Mouse (Mus musculus) heart, postnatal 36 days (tissue): ENCODE data around the gene Npas3. TPM values are rescaled to one million over a fixed set of nuclear protein-coding genes. Genes with fewer than 3 reads are reported as not detected.

ENCODE experiments used
- DNase-seq, 2 experiments: peaks; one replicate each; pipeline ENCODE4 v3.0.0; 2021 to 2022
- intact Hi-C: fragments of 180-260 bp; cut with DNase I; formaldehyde crosslinking; loops from one replicate; pipeline ENCODE4 v1.15.1; 2025
- total RNA-seq, 2 experiments: library from RNA; stranded (reverse); gene quantifications; 2 replicates each; pipeline ENCODE4 v1.2.3; 2021

The Npas3 gene
- total RNA-seq, 2 experiments from 2014 or later: 0.79 to 0.83 TPM

GRCm38 (mm10) chr12:53838541-53838940, 590.1 kb downstream of the Npas3 start:
- intact Hi-C loops: no loop called here
- DNase-seq: no peak

GRCm38 (mm10) chr12:53841928-53842671, 593.6 kb downstream of the Npas3 start:
- DNase-seq: no peak
- intact Hi-C loops: no loop called here

GRCm38 (mm10) chr12:53843626-53844025, 595.1 kb downstream of the Npas3 start:
- intact Hi-C loops: no loop called here
- DNase-seq: no peak

- no peak for DNase-seq
- intact Hi-C loops: no loop called here
Observed at GRCm38 (mm10) chr12:53846154-53846665, 597.7 kb downstream of the Npas3 start.

- DNase-seq: no peak
- intact Hi-C loops: no loop called here
Observed at GRCm38 (mm10) chr12:53849263-53849662, 600.8 kb downstream of the Npas3 start.

GRCm38 (mm10) chr12:53852432-53852831, 604.0 kb downstream of the Npas3 start:
- intact Hi-C loops: no loop called here

GRCm38 (mm10) chr12:53860176-53860575, 611.7 kb downstream of the Npas3 start:
- no peak for DNase-seq
- intact Hi-C loops: no loop called here

More at GRCm38 (mm10) chr12:53852432-53852831, 604.0 kb downstream of the Npas3 start:
- DNase-seq: no peak

- intact Hi-C loops: no loop called here
- DNase-seq: no peak
Observed at GRCm38 (mm10) chr12:53862281-53862680, 613.8 kb downstream of the Npas3 start.

- intact Hi-C loops: no loop called here
- DNase-seq: no peak
Observed at GRCm38 (mm10) chr12:53864436-53865136, 616.1 kb downstream of the Npas3 start.

GRCm38 (mm10) chr12:53865691-53866090, 617.2 kb downstream of the Npas3 start:
- no peak for DNase-seq
- intact Hi-C loops: no loop called here

GRCm38 (mm10) chr12:53869981-53870380, 621.5 kb downstream of the Npas3 start:
- no peak for DNase-seq
- intact Hi-C loops: no loop called here

GRCm38 (mm10) chr12:53875226-53875625, 626.7 kb downstream of the Npas3 start:
- DNase-seq: no peak
- intact Hi-C loops: no loop called here

- intact Hi-C loops: no loop called here
- no peak for DNase-seq
Observed at GRCm38 (mm10) chr12:53876693-53877092, 628.2 kb downstream of the Npas3 start.

GRCm38 (mm10) chr12:53881684-53882083, 633.2 kb downstream of the Npas3 start:
- DNase-seq: no peak
- intact Hi-C loops: no loop called here

GRCm38 (mm10) chr12:53882863-53883262, 634.4 kb downstream of the Npas3 start:
- intact Hi-C loops: no loop called here
- no peak for DNase-seq

GRCm38 (mm10) chr12:53888624-53889023, 640.1 kb downstream of the Npas3 start:
- intact Hi-C loops: no loop called here
- no peak for DNase-seq

- intact Hi-C loops: no loop called here
- no peak for DNase-seq
Observed at GRCm38 (mm10) chr12:53895909-53896308, 647.4 kb downstream of the Npas3 start.

GRCm38 (mm10) chr12:53908761-53909160, 660.3 kb downstream of the Npas3 start:
- no peak for DNase-seq
- intact Hi-C loops: no loop called here

- intact Hi-C loops: no loop called here
- no peak for DNase-seq
Observed at GRCm38 (mm10) chr12:53910192-53910591, 661.7 kb downstream of the Npas3 start.

GRCm38 (mm10) chr12:53922153-53922552, 673.7 kb downstream of the Npas3 start:
- no peak for DNase-seq
- intact Hi-C loops: no loop called here

- DNase-seq: no peak
- intact Hi-C loops: no loop called here
Observed at GRCm38 (mm10) chr12:53948826-53949225, 700.3 kb downstream of the Npas3 start.

GRCm38 (mm10) chr12:53962004-53962403, 713.5 kb downstream of the Npas3 start:
- intact Hi-C loops: no loop called here
- no peak for DNase-seq
